Mouse (Mus musculus) heart, postnatal 0 days (tissue): ENCODE data around the gene Ttbk1. TPM values are rescaled to one million over a fixed set of nuclear protein-coding genes. Genes with fewer than 3 reads are reported as not detected.

Experiments
- ATAC-seq: fragments of 200-750 bp; cut with Nextera tagmentation; 2 replicates; pipeline ENCODE4 v1.8.0; 2017; ENCODE audit warnings: low read depth, moderate number of reproducible peaks, moderate library complexity; ENCODE audit not compliant: insufficient read depth
- DNase-seq: peaks from one replicate; pipeline ENCODE4 v3.0.0-alpha.2; 2016; ENCODE audit warnings: low spot score
- H3K27ac ChIP-seq: fragments of 300-500 bp; sonication (generic); 2 replicates; pipeline ENCODE4 v1.5.1; 2014; ENCODE audit warnings: low read depth, mild to moderate bottlenecking
- H3K27me3 ChIP-seq: fragments of 300-500 bp; sonication (generic); 2 replicates; pipeline ENCODE4 v1.6.1; 2014; ENCODE audit warnings: low read length, mixed read lengths; ENCODE audit not compliant: control insufficient read depth, insufficient read depth
- H3K36me3 ChIP-seq: fragments of 300-500 bp; sonication (generic); replicated peaks from 2 replicates; pipeline ENCODE4 v1.6.1; 2014; ENCODE audit warnings: low read length, mixed read lengths; ENCODE audit not compliant: control insufficient read depth, insufficient read depth
- H3K4me1 ChIP-seq: fragments of 300-500 bp; sonication (generic); 2 replicates; pipeline ENCODE4 v1.6.1; 2014; ENCODE audit warnings: antibody characterized with exemption; ENCODE audit not compliant: control insufficient read depth, insufficient read depth
- H3K4me2 ChIP-seq: fragments of 300-500 bp; sonication (generic); 2 replicates; pipeline ENCODE4 v1.6.1; 2014; ENCODE audit warnings: low read depth, mild to moderate bottlenecking, low read length, moderate library complexity
- H3K4me3 ChIP-seq: fragments of 300-500 bp; sonication (generic); 2 replicates; pipeline ENCODE4 v1.5.1; 2014; ENCODE audit warnings: low read depth, low read length
- H3K9ac ChIP-seq: fragments of 300-500 bp; sonication (generic); replicated peaks from 2 replicates; pipeline ENCODE4 v1.6.1; 2014; ENCODE audit warnings: low read depth, low read length, mixed read lengths
- H3K9me3 ChIP-seq: fragments of 300-500 bp; sonication (generic); replicated peaks from 2 replicates; pipeline ENCODE4 v1.6.1; 2016; ENCODE audit warnings: low read length; ENCODE audit not compliant: control insufficient read depth
- CTCF ChIP-seq: IDR thresholded peaks from 2 replicates; pipeline ENCODE4 v1.5.1; 2016; ENCODE audit warnings: antibody characterized with exemption, control low read depth, low read depth
- EP300 ChIP-seq: IDR thresholded peaks from 2 replicates; pipeline ENCODE4 v1.6.1; 2016; ENCODE audit warnings: antibody characterized with exemption, low read depth
- WGBS: fragments of 180-500 bp; shearing (Covaris S2); extraction: QIAGEN DNeasy Blood & Tissue Kit; methylation state at CpG from one replicate; pipeline ENCODE4 v1.1.7; 2014; 5-methylcytosine and 5-hydroxymethylcytosine counted together
- polyA plus RNA-seq: library from polyadenylated mRNA; unstranded; fragments of >200 nt; fragmentation: Nextera tagmentation; extraction: Ambion mirVana; gene quantifications from 2 replicates; pipeline ENCODE4 v1.2.1, GENCODE M21; 2015
- total RNA-seq: library from RNA; depleted of rRNA; stranded (reverse); fragments of >200 nt; gene quantifications from 2 replicates; pipeline ENCODE4 v1.2.3, GENCODE M21; 2014; ENCODE audit warnings: low replicate concordance

Ttbk1 gene
- total and polyA plus RNA-seq, 2 experiments from 2014 or later = 0.04 to 0.80 TPM

DNA sequence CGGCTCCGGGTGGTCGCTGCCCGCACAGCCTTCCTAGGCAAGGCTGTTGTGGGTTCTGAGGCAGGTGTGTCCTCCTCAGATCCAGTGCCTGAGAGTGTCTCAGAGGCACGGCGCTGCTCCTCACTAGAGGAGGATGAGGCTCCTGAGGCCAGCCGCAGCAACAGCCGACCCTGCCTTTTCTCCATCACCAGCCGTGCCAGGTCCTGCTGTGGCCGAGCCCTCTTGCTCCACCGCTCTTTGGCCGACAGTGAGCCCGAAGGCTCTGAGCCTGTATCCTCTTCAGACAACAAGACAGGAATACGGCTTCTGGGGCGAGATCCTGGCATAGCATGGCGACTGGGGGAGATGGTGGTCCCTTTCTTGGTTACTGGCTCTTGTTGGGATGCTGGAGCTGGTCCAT lies 41.2 kb downstream of the Ttbk1 start:
- Histone ChIP-seq H3K4me2 (no peak overlapping the region), H3K4me1 (no peaks in the 10 kb centered on the region), H3K9me3 (no peaks in the 10 kb centered on the region), H3K4me3 (no peak overlapping the region), H3K9ac (no peak overlapping the region), H3K27me3 (peaks cover 53% of the 10 kb centered on the region), H3K36me3 (no peaks in the 10 kb centered on the region), H3K27ac (no peak overlapping the region)
- no peak for DNase-seq
- no peak for TF ChIP-seq EP300
- TF ChIP-seq CTCF = no peak
- WGBS = 93% methylated on average over 16 of the region's 16 CpGs
- ATAC-seq = no peak

DNA sequence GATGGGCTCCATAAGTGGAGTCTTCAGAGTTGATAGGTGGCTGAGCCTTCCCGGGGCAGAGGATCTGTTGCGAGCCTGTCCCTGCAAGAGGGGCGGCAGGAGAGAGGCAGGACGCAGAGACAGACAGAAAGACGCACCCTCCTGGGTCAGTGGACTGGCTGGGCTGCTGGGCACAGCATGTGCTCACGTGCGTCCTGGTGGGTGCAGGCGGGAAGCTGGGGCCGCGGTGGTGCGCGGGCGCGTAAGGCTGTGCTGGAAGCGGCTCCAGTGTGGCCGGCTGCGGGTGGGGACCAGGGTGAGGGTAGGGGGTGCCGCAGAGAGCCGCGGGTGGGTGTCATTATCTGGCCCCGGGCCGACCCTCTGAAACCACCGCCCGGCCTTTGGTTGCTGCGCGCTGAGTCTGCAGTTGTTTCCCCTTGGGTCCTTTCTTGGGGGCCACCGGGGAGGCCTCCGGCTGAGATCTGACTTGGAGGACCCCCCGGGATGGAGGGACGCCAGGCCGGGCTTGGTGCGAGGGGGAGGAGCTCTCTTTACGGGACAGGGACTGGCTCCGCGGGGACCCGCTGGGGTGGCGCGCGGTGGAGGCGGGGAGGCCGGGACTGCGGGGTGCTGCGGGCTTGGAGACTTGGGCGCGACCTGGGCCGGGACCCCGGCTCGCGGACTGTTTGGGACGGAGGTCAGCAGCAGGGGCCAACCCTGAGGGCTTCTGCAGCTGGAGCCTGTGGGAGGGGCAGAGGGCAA lies 42.5 kb downstream of the Ttbk1 start:
- ATAC-seq = peak; percentile 18; the same call in 1 of the 2 replicates

DNA sequence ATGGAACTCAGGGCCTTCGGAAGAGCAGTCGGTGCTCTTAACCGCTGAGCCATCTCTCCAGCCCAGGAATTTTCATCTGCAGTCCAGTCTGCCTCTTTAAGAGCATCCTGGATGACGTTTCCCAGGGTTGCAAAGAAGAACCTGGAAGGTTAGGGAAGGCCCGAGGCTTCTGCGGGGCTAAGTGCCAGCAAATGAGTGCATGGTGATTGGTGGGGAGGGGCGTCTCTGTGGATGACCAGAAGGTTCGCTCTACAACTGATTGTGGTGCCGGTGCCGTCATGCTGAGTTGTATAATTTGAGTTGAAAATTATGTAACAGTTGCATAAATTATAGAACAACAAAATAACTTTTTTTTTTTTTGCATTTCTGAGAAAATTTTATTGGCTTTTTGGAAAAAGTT lies 48.3 kb downstream of the Ttbk1 start:
- TF ChIP-seq CTCF = no peak
- no peak for TF ChIP-seq EP300
- DNase-seq = no peak
- ATAC-seq = no peak
- no peak overlapping the region for H3K27ac ChIP-seq
- 90% methylated on average over 10 of the region's 10 CpGs for WGBS
- no peaks in the 10 kb centered on the region for H3K9me3 ChIP-seq
- H3K4me1 ChIP-seq = no peaks in the 10 kb centered on the region
- H3K4me3 ChIP-seq = no peak overlapping the region
- H3K36me3 ChIP-seq = no peaks in the 10 kb centered on the region
- no peak overlapping the region for H3K9ac ChIP-seq
- no peak overlapping the region for H3K4me2 ChIP-seq
- peaks cover 46% of the 10 kb centered on the region for H3K27me3 ChIP-seq

More for the DNA sequence above, 42.5 kb downstream of the Ttbk1 start:
- Histone ChIP-seq H3K4me2 (peak overlapping the region; percentile 65), H3K9ac (no peak overlapping the region; the same call in 1 of the 2 replicates), H3K27ac (no peak overlapping the region), H3K4me3 (peak overlapping the region; percentile 41), H3K27me3 (peaks cover 53% of the 10 kb centered on the region), H3K9me3 (no peaks in the 10 kb centered on the region), H3K36me3 (no peaks in the 10 kb centered on the region), H3K4me1 (no peaks in the 10 kb centered on the region)
- TF ChIP-seq CTCF (no peak), EP300 (no peak)
- 4% methylated on average over 48 of the region's 50 CpGs for WGBS
- DNase-seq = no peak

DNA sequence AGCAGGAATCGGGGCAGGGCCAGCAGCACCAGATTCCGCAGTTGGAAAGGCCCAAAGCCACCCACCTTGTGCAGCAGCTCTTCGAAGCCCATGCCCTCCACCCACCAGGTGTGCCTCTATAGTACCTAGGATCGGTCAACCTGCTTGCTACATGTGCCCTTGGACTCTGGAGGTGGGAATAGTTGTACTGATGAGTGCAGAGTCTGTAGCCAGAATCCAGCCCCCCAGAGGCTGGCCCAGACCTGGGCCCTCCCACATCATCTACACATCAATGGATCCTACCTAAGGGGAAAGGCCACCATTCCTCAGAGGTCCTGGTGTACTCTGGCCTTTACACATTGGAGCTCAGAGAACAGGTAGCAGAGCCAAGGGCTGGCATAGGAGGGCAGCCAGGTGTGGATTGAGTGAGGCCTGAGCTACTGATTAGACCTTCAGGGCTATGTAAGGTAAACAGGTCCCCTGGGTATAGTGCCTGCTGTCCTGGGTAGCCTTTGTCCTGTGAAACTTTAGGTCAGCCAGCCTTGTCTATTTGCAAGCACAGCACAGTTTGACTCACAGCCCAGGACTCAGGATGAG lies 49.1 kb downstream of the Ttbk1 start, which contains the start of gene Slc22a7:
Gene Slc22a7 (minus strand): TSS at position 160 of the 576 bp plus-strand sequence.
- peaks cover 41% of the 10 kb centered on the region for H3K27me3 ChIP-seq
- no peak for DNase-seq
- no peaks in the 10 kb centered on the region for H3K36me3 ChIP-seq
- no peak for ATAC-seq
- no peaks in the 10 kb centered on the region for H3K9me3 ChIP-seq
- no peak within 1 kb of the TSS for H3K9ac ChIP-seq
- H3K4me3 ChIP-seq = no peak within 1 kb of the TSS
- H3K27ac ChIP-seq = no peak within 1 kb of the TSS
- H3K4me2 ChIP-seq = no peak within 1 kb of the TSS
- H3K4me1 ChIP-seq = no peaks in the 10 kb centered on the region
- no peak for TF ChIP-seq CTCF
- no peak for TF ChIP-seq EP300
- WGBS = 87% methylated on average over 4 of the region's 4 CpGs

DNA sequence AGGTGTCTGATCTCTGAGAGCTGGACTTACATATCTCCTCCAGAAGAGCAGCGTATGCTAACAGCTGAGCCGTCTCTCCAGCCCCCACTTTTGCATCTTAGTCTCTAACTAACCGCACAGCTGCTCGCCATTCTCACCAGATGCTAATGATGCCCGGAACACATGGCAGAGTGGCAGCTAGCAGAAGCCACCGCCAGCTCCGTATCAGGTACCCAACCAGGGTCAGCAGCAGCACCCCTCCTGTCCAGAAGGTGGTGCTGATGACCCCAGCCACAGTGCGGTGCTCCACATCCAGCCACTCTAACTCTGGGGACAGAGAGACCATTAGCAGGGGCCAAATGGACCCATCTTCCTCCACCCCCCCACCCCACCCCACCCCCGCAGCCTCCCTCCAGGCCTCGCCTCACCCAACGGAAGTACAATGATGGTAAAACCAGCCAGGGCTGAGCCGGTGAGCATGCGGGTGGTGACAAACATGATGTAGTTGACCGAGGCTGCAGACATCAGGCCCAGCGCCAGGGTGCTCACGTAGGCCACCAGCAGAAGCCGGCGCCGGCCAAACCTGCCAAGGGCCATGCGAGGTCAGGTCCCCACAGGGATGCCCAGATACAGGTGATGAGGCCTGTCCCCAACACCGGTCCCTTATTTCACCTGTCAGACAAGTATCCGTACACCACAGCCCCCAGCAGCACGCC lies 50.7 kb downstream of the Ttbk1 start:
- H3K9me3 ChIP-seq = no peaks in the 10 kb centered on the region
- no peak for TF ChIP-seq EP300
- peak; percentile 72 for TF ChIP-seq CTCF
- ATAC-seq = peak; percentile 60
- H3K36me3 ChIP-seq = no peaks in the 10 kb centered on the region
- no peak overlapping the region for H3K9ac ChIP-seq
- DNase-seq = peak; percentile 36
- H3K27ac ChIP-seq = no peak overlapping the region
- H3K4me3 ChIP-seq = no peak overlapping the region
- no peaks in the 10 kb centered on the region for H3K4me1 ChIP-seq
- no peak overlapping the region for H3K4me2 ChIP-seq
- 25% methylated on average over 23 of the region's 23 CpGs for WGBS
- peaks cover 25% of the 10 kb centered on the region for H3K27me3 ChIP-seq
